Mouse (Mus musculus) midbrain, embryonic 11.5 days (tissue): Measurements from ENCODE around the gene Eef1akmt1. TPM values are rescaled to one million over a fixed set of nuclear protein-coding genes. Genes with fewer than 3 reads are reported as not detected.

Experiments used
- ATAC-seq: fragments of 200-750 bp; cut with Nextera tagmentation; 2 replicates; pipeline ENCODE4 v1.8.0; 2017; ENCODE audit warnings: moderate TSS enrichment, moderate library complexity; ENCODE audit not compliant: low FRiP score
- DNase-seq: peaks from one replicate; pipeline ENCODE4 v3.0.0; 2015; ENCODE audit warnings: low spot score; ENCODE audit errors: missing footprints
- H3K27ac ChIP-seq: fragments of 300-500 bp; sonication (generic); 2 replicates; pipeline ENCODE4 v1.5.1; 2014; ENCODE audit warnings: low read depth, low read length
- H3K27me3 ChIP-seq: fragments of 300-500 bp; sonication (generic); 2 replicates; pipeline ENCODE4 v1.6.1; 2014; ENCODE audit warnings: mild to moderate bottlenecking, low read length, moderate library complexity, mixed read lengths; ENCODE audit not compliant: control insufficient read depth, insufficient read depth
- H3K36me3 ChIP-seq: fragments of 300-500 bp; sonication (generic); 2 replicates; pipeline ENCODE4 v1.6.1; 2014; ENCODE audit warnings: mild to moderate bottlenecking, low read length, moderate library complexity, mixed read lengths; ENCODE audit not compliant: control insufficient read depth, insufficient read depth
- H3K4me1 ChIP-seq: fragments of 300-500 bp; sonication (generic); 2 replicates; pipeline ENCODE4 v1.6.1; 2014; ENCODE audit warnings: low read length; ENCODE audit not compliant: control insufficient read depth, insufficient read depth
- H3K4me2 ChIP-seq: fragments of 300-500 bp; sonication (generic); 2 replicates; pipeline ENCODE4 v1.6.1; 2014; ENCODE audit warnings: mild to moderate bottlenecking, moderate library complexity
- H3K4me3 ChIP-seq: fragments of 300-500 bp; sonication (generic); 2 replicates; pipeline ENCODE4 v1.5.1; 2014; ENCODE audit warnings: low read depth, low read length
- H3K9ac ChIP-seq: fragments of 300-500 bp; sonication (generic); 2 replicates; pipeline ENCODE4 v1.6.1; 2014; ENCODE audit warnings: low read length
- H3K9me3 ChIP-seq: fragments of 300-500 bp; sonication (generic); 2 replicates; pipeline ENCODE4 v1.6.1; 2016; ENCODE audit warnings: low read length; ENCODE audit not compliant: control insufficient read depth
- WGBS: fragments of 180-500 bp; shearing (Covaris S2); extraction: QIAGEN DNeasy Blood & Tissue Kit; methylation state at CpG from one replicate; pipeline ENCODE4 v1.1.7; 2014; 5-methylcytosine and 5-hydroxymethylcytosine counted together
- polyA plus RNA-seq: library from polyadenylated mRNA; unstranded; fragments of >200 nt; fragmentation: Nextera tagmentation; extraction: Ambion mirVana; gene quantifications from 2 replicates; pipeline ENCODE4 v1.2.1, GENCODE M21; 2014

The Eef1akmt1 gene
- polyA plus RNA-seq, 1 experiment from 2014 or later, result 87.2 TPM

DNA sequence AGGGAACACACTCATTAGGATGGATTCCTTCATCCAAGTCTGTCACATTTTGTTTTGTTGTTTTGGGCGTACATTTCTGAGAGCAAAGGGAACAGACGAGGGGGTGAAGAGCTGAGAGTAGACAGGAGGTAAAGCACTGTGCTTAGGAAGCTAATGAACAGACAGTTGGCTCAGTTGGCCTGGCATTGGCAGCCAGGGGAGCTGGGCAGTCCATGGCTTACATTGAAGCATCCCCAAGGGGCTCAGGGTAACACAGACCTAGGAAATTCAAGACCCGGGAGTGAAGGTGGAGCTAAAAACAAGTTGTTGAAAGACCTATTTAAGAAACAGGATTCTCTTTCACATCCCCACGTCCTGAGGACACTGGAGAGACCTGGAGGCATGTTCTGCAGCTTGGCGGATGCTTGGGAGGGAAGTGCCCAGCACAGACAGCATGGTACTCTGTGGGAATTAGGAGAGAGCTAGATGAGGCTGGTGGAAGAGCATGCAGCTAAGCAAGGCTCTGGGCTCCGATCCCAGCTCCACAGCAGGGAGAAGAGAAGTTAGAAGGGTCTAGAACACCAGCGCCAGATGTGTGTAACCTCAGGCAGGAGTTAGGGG lies 15.8 kb downstream of the Eef1akmt1 start:
- peaks cover 2% of the 10 kb centered on the region; the same call in 1 of the 2 replicates for H3K36me3 ChIP-seq
- DNase-seq (peak; percentile 70), ATAC-seq (no peak)
- no peak overlapping the region for H3K27ac ChIP-seq
- H3K4me1 ChIP-seq, result no peaks in the 10 kb centered on the region
- H3K27me3 ChIP-seq, result no peaks in the 10 kb centered on the region
- no peak overlapping the region for H3K4me2 ChIP-seq
- no peaks in the 10 kb centered on the region for H3K9me3 ChIP-seq
- no peak overlapping the region for H3K9ac ChIP-seq
- WGBS, result 81% methylated on average over 7 of the region's 7 CpGs
- H3K4me3 ChIP-seq, result no peak overlapping the region

DNA sequence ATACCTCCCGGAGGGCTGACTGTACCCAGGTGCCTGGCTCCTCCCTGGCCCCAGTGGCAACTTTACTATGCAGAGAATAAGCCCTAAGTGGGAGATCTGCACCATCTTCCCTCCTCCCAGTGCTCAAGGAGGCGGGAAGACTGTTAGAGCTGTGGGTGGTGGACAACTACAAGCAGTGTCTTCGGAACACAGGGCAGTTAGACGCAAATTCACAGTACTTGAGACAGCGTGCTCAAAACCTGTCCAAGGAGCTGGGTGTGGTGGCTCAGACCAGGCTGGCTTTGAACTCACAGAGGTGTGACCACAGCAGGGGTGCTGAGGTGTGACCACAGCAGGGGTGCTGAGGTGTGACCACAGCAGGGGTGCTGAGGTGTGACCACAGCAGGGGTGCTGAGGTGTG lies 17.0 kb downstream of the Eef1akmt1 start:
- WGBS, result 87% methylated on average over 5 of the region's 5 CpGs
- Histone ChIP-seq H3K9me3 (no peaks in the 10 kb centered on the region), H3K27me3 (no peaks in the 10 kb centered on the region), H3K27ac (no peak overlapping the region), H3K4me1 (no peaks in the 10 kb centered on the region), H3K4me3 (no peak overlapping the region), H3K4me2 (no peak overlapping the region), H3K9ac (no peak overlapping the region), H3K36me3 (peaks cover 2% of the 10 kb centered on the region; the same call in 1 of the 2 replicates)
- DNase-seq (no peak), ATAC-seq (no peak)

GRCm38 (mm10) chr14:57552945-57553344 lies 18.5 kb downstream of the Eef1akmt1 start:
- Histone ChIP-seq H3K9me3 (no peaks in the 10 kb centered on the region), H3K4me1 (no peaks in the 10 kb centered on the region), H3K9ac (no peak overlapping the region), H3K27ac (no peak overlapping the region), H3K27me3 (no peaks in the 10 kb centered on the region), H3K4me2 (no peak overlapping the region), H3K4me3 (no peak overlapping the region), H3K36me3 (peaks cover 2% of the 10 kb centered on the region; the same call in 1 of the 2 replicates)
- no peak for DNase-seq
- ATAC-seq, result no peak

DNA sequence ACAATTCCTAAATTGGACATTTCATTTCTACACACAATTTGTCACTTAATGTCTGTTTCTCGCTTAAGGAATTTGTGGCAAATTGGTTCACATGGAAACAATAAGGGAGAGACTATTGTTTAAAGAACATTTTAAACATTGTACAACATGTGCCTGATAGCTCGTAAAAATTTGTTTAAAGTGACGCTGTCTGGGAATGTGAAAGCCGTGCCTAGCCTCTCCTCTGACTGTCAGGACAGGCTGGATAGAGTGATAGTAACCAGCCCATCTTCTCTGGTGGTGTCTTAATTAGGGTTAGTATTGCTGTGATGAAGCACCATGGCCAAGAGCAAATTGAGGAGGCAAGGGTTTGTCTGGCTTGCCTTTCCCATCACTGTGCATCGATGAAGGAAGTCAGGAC lies 24.4 kb downstream of the Eef1akmt1 start:
- no peak for ATAC-seq

GRCm38 (mm10) chr14:57546557-57547021 lies 24.8 kb downstream of the Eef1akmt1 start:
- H3K36me3 ChIP-seq, result no peaks in the 10 kb centered on the region
- DNase-seq (no peak), ATAC-seq (no peak)
- no peaks in the 10 kb centered on the region; the same call in 1 of the 2 replicates for H3K9me3 ChIP-seq
- H3K4me2 ChIP-seq, result no peak overlapping the region
- H3K4me3 ChIP-seq, result no peak overlapping the region
- WGBS, result 31% methylated on average over 13 of the region's 13 CpGs
- no peak overlapping the region for H3K9ac ChIP-seq
- H3K4me1 ChIP-seq, result no peaks in the 10 kb centered on the region
- H3K27ac ChIP-seq, result no peak overlapping the region
- no peaks in the 10 kb centered on the region for H3K27me3 ChIP-seq

More for the DNA sequence above, 24.4 kb downstream of the Eef1akmt1 start:
- Histone ChIP-seq H3K4me1 (no peaks in the 10 kb centered on the region), H3K4me2 (no peak overlapping the region), H3K27me3 (no peaks in the 10 kb centered on the region), H3K9me3 (no peaks in the 10 kb centered on the region; the same call in 1 of the 2 replicates), H3K36me3 (no peaks in the 10 kb centered on the region), H3K9ac (no peak overlapping the region), H3K27ac (no peak overlapping the region), H3K4me3 (no peak overlapping the region)
- WGBS, result 83% methylated on average over 5 of the region's 5 CpGs
- no peak for DNase-seq

GRCm38 (mm10) chr14:57546131-57546530 lies 25.3 kb downstream of the Eef1akmt1 start:
- Histone ChIP-seq H3K4me2 (no peak overlapping the region), H3K4me3 (no peak overlapping the region), H3K27me3 (peaks cover 2% of the 10 kb centered on the region; the same call in 1 of the 2 replicates), H3K9ac (no peak overlapping the region), H3K27ac (no peak overlapping the region), H3K4me1 (no peaks in the 10 kb centered on the region), H3K9me3 (no peaks in the 10 kb centered on the region; the same call in 1 of the 2 replicates), H3K36me3 (no peaks in the 10 kb centered on the region)
- WGBS, result 92% methylated on average over 8 of the region's 8 CpGs
- ATAC-seq (no peak), DNase-seq (peak; percentile 73)

GRCm38 (mm10) chr14:57545526-57545925 lies 25.9 kb downstream of the Eef1akmt1 start:
- Histone ChIP-seq H3K4me2 (no peak overlapping the region), H3K9ac (no peak overlapping the region), H3K27ac (no peak overlapping the region), H3K4me1 (no peaks in the 10 kb centered on the region), H3K4me3 (no peak overlapping the region), H3K9me3 (no peaks in the 10 kb centered on the region; the same call in 1 of the 2 replicates), H3K36me3 (no peaks in the 10 kb centered on the region), H3K27me3 (peaks cover 2% of the 10 kb centered on the region; the same call in 1 of the 2 replicates)
- WGBS, result 85% methylated on average over 17 of the region's 17 CpGs
- DNase-seq (peak; percentile 59), ATAC-seq (no peak)

DNA sequence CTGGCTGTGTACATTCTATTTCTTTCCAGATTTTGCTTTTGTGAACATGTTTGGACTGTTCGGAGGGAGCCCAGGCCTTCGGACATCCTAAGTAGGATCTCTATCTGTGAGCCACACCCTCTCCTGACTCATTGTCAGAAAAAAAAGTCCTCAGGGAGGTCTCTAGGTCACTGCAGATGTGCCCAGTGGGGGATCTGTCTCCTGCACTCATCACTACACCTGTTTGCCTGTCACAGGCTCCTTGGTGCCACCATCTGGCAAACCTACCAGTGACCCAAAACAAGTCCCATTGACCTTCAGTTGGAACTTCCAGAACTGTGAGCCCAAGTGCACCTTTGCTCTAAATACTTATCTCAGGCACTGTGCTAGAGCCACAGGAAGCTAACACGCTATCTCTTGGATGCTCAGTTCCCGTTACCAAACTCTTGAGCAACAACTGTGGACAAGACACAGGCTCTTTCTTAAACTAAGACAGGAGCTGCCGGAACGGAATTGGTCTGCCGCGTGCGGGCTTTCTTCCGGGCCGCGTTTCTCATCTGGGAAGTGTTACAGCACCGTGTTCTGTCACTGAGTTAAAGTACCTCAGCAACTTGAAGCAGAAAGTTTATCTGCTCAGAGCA lies 27.9 kb downstream of the Eef1akmt1 start:
- DNase-seq, result peak; percentile 37
- no peak for ATAC-seq
- Histone ChIP-seq H3K27ac (no peak overlapping the region), H3K4me2 (no peak overlapping the region), H3K4me1 (no peaks in the 10 kb centered on the region), H3K4me3 (no peak overlapping the region), H3K27me3 (peaks cover 2% of the 10 kb centered on the region; the same call in 1 of the 2 replicates), H3K36me3 (no peaks in the 10 kb centered on the region), H3K9me3 (no peaks in the 10 kb centered on the region; the same call in 1 of the 2 replicates), H3K9ac (no peak overlapping the region)
- WGBS, result 91% methylated on average over 13 of the region's 13 CpGs

DNA sequence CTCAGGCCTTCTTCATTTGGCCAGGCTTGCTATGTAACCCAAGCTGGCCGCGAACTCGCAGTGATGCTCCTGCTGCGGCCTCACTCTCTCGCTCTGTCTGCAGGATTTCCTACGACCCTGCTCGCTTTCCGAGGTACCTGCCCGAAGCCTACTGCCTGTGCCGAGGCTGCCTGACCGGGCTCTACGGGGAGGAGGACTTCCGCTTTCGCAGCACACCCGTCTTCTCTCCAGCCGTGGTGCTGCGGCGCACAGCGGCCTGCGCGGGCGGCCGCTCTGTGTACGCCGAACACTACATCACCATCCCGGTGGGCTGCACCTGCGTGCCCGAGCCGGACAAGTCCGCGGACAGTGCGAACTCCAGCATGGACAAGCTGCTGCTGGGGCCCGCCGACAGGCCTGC lies 29.2 kb downstream of the Eef1akmt1 start:
- no peak overlapping the region for H3K27ac ChIP-seq
- no peak overlapping the region; the same call in 1 of the 2 replicates for H3K4me3 ChIP-seq
- WGBS, result 36% methylated on average over 34 of the region's 34 CpGs
- no peaks in the 10 kb centered on the region for H3K9me3 ChIP-seq
- peak; percentile 84 for DNase-seq
- peaks cover 2% of the 10 kb centered on the region; the same call in 1 of the 2 replicates for H3K27me3 ChIP-seq
- peak overlapping the region; percentile 44 for H3K9ac ChIP-seq
- peak overlapping the region; percentile 34 for H3K4me2 ChIP-seq
- no peaks in the 10 kb centered on the region for H3K36me3 ChIP-seq
- H3K4me1 ChIP-seq, result peaks cover 9% of the 10 kb centered on the region
- ATAC-seq, result 0 out of 2 replicates have a peak, but pooled peaks have one; percentile 42
